Mouse (Mus musculus) right cerebral cortex, adult 2 months (tissue): ENCODE measurements around the gene Rai1.

Experiments used
- DNase-seq, 2 experiments: peaks; one replicate each; pipeline ENCODE4 v3.0.0; 2021 to 2022; ENCODE audit warnings: low spot score in 2 of 2

Gene Rai1

GRCm38 (mm10) chr11:60094909-60095810 lies 9.7 kb upstream of the Rai1 start:
- no peak for DNase-seq

- DNase-seq = no peak
These were observed 5.1 kb upstream of the Rai1 start for GRCm38 (mm10) chr11:60099555-60100186.

GRCm38 (mm10) chr11:60100827-60101555 lies 3.8 kb upstream of the Rai1 start:
- no peak for DNase-seq

GRCm38 (mm10) chr11:60101986-60102385 lies 2.8 kb upstream of the Rai1 start:
- DNase-seq = no peak

- DNase-seq = no peak
These were observed 2.1 kb upstream of the Rai1 start for GRCm38 (mm10) chr11:60102664-60103063.

- no peak for DNase-seq
These were observed 1.2 kb upstream of the Rai1 start for GRCm38 (mm10) chr11:60103567-60103966.

GRCm38 (mm10) chr11:60105593-60106542 lies 1.1 kb downstream of the Rai1 start:
- peak; percentile 45 to 81 for DNase-seq

- DNase-seq = peak in 1 of 2 experiments; percentile 78
These were observed 1.8 kb downstream of the Rai1 start for GRCm38 (mm10) chr11:60106543-60107110.

GRCm38 (mm10) chr11:60107449-60107848 lies 2.6 kb downstream of the Rai1 start:
- no peak for DNase-seq

- DNase-seq = no peak
These were observed 3.9 kb downstream of the Rai1 start for GRCm38 (mm10) chr11:60108631-60109172.

- DNase-seq = no peak
These were observed 5.6 kb downstream of the Rai1 start for GRCm38 (mm10) chr11:60110386-60110785.

GRCm38 (mm10) chr11:60111576-60111975 lies 6.8 kb downstream of the Rai1 start:
- DNase-seq = no peak

GRCm38 (mm10) chr11:60113624-60114023 lies 8.8 kb downstream of the Rai1 start:
- DNase-seq = no peak

- peak; percentile 30 to 52 for DNase-seq
These were observed 9.6 kb downstream of the Rai1 start for GRCm38 (mm10) chr11:60114296-60115023.

GRCm38 (mm10) chr11:60115024-60115538 lies 10.3 kb downstream of the Rai1 start:
- DNase-seq = peak; percentile 82 to 86

GRCm38 (mm10) chr11:60115638-60116276 lies 10.9 kb downstream of the Rai1 start:
- no peak for DNase-seq

GRCm38 (mm10) chr11:60120586-60121262 lies 15.9 kb downstream of the Rai1 start:
- no peak for DNase-seq

- DNase-seq = no peak
These were observed 17.8 kb downstream of the Rai1 start for GRCm38 (mm10) chr11:60122611-60123010.

- DNase-seq = no peak
These were observed 22.2 kb downstream of the Rai1 start for GRCm38 (mm10) chr11:60127048-60127447.
